Mouse (Mus musculus) gastrocnemius, adult 18-20 months (tissue): ENCODE measurements at regions not wholly inside any gene's neighbourhood (a gene's known extent, or its start where the extent isn't known, plus 50 kb on each side); places are given as distances from the start of the nearest gene placed in this dataset.

ENCODE experiments used
- DNase-seq: peaks from one replicate; pipeline ENCODE4 v3.0.0; 2021; ENCODE audit warnings: low spot score

- no peak for DNase-seq
These were observed 268.8 kb downstream of the Epha4 start for GRCm38 (mm10) chr1:77246047-77246446.

DNA sequence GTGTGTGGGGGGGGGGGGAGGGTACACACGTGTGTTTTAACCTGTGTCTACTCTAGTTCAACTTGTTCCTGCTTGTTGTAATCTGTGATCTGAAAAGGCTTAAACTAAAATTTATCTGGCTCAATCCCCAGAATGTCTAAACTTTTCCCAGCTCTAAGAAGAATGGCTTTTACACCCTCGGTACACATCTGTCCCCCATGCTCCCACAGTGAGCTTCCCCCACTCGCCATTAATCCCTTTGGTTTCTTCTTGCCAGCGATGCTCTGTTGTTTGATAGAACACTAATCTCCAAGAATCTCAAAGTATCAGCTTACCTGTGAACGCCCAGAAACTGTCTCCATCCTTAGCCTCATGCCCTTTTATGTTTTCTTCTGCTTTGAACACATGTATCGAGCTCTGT is 260.6 kb downstream of the Epha4 start:
- no peak for DNase-seq

DNA sequence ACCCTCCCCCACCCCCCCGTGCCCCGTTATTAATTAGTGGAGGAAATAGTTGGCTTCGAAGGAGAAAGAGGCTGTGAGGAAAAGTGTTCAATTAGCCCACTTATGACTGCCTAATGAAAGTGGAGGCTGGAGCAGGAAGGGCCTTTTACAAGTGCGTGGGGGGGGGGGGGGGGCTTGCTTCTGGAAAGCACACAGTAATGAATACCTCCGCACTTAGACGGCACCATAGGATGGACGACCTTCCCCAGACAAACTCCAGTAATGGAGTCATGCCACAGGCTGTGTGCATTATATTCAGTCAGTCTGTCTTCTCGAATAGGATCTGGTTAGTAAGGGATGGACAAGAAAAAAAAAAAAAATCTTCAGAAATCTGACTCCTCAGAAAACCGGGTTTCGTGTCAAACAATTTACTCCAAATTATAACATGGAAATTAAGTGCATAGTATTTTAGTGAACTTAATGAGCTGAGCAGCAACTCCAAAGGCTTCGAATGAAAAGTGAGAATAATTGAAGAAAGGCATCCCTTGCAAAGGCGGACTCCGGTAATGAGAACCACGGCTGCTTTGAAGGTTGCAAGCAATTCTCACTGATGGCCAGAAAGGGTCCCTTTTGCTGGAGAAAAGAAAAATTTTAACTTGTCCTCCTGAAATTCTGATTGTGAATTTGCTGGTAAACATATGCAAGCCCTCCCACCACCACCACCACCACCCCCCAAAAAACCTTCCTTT is 258.6 kb downstream of the Epha4 start:
- DNase-seq, result no peak

DNA sequence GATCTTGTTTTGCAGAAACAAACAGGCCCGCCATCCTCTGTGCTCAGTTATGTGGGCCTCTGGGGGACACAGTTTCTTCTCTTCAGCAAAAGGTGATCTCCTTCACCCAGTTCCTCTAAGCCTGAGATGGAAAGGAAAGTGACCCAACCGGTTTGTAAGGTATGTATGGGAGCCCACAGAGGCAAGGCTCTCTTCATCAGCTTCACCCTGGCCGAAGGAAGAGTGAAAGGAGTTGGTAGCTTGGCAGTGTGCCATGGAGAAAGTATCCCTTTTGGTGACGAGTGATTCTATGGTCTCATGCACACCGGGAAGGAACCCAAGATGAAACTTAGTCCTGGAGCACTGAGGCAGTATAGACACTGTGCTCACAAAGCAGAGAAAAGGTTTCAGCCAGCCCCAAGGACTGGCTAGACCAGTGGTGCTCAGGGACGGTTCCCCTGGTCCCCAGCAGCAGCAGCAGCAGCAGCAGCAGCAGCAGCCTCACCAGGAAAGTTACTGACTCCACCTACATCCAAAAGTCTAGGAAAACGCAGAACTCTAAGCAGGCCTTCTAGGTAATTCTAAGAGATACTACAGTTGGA is 256.1 kb downstream of the Epha4 start:
- DNase-seq, result no peak

DNA sequence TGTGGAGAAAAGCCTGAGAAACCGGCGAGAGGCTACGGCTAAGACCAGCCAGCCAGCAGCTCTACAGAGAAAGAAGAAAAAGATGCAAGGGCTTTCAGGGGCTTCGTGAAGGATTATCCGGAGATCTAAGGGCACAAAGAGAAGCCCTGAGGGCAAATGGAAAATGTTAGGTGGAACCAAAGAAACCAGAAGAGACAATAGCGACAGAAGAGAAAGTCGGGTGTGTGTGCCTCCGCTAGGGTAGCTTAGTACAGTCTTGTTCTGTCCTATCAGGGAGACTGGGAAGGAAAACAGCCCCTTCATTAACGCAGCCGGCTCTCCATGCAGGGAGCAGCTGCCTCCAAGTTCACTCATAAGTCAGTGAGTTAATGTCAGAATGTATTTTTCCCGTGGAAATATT is 255.1 kb downstream of the Epha4 start:
- no peak for DNase-seq

- no peak for DNase-seq
These were observed 253.2 kb downstream of the Epha4 start for GRCm38 (mm10) chr1:77261678-77262077.

DNA sequence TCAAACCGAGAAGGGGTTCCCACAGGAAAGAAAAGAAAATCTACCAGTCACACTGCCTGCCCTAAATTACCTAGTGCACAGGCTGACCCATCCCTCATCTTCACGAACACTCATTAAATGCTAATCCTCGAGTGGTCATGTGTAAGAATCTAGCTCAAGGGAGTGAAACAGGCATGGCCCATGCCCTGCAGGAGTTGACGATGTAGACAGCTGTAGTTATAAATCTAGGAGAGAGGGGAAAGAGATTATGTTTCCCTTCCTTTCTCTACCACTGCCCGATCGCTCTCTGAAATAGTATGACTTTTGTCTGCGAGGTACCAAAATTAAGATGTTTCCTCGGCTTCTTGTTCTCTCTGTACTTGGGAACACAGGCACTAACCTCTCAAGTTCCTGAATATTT is 249.2 kb downstream of the Epha4 start:
- DNase-seq, result no peak

GRCm38 (mm10) chr1:77267311-77268003 is 247.4 kb downstream of the Epha4 start:
- no peak for DNase-seq

DNA sequence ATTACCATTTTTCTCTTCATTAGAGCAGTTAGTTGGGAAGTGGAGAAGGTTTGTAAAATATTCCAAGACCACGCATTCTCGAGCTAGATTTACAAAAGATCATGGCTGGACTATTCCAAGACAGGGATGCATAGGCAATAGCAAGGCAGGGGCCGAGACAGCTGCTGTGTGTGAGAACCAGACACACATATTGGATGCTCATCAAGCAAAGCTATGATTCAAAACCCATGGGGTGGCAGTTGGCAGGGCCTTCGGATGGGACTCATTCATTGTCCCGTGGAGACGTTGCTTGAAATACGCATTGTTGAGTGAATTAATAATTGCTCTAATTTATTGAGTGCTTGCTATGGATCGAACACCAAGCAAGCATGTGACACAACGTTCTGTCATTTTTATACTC is 239.6 kb downstream of the Epha4 start:
- no peak for DNase-seq

DNA sequence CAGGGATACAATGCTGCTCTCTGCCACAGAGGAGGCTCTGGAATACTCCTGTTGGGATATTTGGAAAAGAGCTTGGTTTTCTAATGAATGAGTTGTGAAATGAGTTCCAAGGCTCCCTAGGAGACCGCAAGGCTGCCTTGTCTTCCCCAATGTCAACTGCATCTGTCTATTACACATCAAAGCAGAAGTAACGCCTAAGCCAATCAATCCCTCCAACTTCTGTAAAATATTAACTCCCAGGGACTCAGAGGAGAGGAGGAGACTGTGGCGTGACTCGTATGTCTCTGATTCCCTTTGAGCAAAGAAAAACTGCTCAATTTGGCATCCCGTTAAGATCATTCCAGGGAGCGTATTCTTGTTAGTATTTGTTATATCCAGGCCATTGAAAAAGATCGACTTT is 235.3 kb downstream of the Epha4 start:
- no peak for DNase-seq

GRCm38 (mm10) chr1:77280373-77281038 is 234.4 kb downstream of the Epha4 start:
- DNase-seq, result peak; percentile 2

DNA sequence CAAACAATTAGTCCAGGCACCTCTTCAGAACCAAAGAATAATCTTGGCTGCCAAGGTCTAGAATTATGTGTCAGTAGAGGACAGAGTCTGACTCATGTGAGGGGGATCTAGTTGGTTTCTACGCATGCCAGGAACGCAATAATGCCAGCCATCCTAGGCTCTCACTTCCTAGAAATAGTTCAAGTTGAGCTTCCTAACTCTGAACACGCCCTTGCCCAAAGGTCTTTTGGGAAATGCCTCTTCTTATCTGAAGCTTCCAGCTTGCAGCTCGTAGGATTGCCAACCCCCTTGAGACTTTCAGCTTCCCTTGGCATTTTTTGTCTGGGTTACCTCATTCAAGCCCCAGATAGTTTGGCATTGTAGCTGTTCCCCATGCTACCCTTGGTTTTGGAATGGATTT is 233.1 kb downstream of the Epha4 start:
- DNase-seq, result no peak

GRCm38 (mm10) chr1:77298713-77299132 is 216.2 kb downstream of the Epha4 start:
- DNase-seq, result no peak

DNA sequence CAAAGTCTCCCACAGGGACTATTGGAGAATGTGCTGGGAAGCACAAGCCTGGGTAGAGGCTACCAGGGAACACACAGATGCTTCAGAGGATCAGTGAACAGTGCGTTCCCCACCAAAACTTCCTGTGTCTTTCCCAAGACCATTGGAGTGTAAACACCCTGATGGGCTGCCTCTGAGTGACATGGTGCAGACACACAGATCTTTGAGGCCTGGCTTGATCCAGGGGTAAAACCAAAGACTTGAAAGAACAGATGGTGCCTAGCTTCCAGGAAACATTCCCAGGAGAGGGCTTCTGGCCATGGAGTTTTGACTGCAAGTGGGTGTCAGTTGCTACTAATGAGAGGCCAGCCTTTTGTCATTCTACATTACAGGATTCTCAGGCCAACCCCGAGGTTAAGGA is 214.1 kb downstream of the Epha4 start:
- DNase-seq, result no peak

- DNase-seq, result no peak
These were observed 210.1 kb downstream of the Epha4 start for GRCm38 (mm10) chr1:77304770-77305169.

GRCm38 (mm10) chr1:77307745-77308144 is 207.1 kb downstream of the Epha4 start:
- peak; percentile 8 for DNase-seq

- DNase-seq, result no peak
These were observed 201.8 kb downstream of the Epha4 start for GRCm38 (mm10) chr1:77313119-77313518.

DNA sequence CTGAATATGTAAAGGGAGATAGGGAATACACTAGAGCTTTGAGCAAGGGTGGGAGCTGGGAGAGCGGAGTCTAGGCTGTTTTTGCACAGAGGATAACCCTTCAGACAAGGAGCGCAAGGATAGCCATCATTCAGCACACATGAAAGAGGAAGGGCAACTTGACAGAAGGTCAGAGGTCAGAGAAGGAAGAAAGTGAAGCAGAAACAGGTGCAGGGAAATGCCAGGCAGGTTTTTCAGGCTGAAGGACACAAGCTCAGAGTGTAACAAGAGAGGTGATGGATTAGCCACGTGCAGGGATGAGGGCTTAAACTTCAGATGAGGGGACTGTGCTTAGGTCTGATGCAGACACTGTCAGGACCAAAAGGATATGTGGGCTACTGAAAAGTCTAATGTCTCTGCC is 199.5 kb downstream of the Epha4 start:
- no peak for DNase-seq

GRCm38 (mm10) chr1:77316198-77316597 is 198.7 kb downstream of the Epha4 start:
- DNase-seq, result no peak
